Mouse (Mus musculus): Measurements from ENCODE around the gene Itga8. TPM values are rescaled to one million over a fixed set of nuclear protein-coding genes. Genes with fewer than 3 reads are reported as not detected.

The Itga8 gene
- polyA plus RNA-seq, 3 experiments from 2014 or later, result not detected

DNA sequence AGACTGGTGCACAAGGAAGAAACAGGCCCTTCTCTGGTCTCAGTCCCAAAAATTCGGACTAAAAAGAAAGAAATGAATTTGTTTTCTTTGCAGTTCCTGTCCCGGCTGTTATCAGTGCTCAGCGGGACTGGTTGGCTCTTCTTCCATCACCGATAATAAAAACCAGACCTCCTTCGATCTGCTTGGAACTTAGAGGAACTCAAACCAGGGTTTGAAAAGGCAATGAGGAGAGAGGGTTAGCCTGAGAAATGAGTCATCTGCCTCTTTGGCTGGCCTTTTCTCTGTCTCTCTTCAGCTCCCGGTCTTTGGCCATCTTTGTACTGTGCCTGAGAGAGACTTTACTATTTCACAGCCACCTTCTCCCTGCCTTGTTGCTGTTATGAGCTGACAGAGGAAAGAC lies 112.7 kb downstream of the Itga8 start:
- ATAC-seq, result no peak

DNA sequence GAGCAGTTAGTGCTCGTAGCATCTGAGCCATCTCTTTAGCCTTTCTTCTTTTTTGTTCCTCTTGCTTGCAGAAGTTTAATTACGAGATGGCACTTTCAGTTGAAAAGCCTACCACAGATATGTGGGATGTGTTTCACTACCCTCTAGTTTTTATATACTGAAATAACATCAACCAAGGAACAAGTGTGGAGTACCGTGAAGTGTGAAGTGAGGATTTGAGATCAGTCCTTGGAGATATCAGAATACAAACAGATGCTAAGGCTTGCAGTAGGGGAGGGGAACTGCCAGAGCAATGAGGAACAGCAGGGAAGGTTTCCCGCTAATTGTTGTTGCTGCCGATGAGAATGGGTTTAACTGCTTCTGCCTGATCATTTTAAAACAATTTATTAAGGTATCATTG lies 114.1 kb downstream of the Itga8 start:
- no peak for ATAC-seq

DNA sequence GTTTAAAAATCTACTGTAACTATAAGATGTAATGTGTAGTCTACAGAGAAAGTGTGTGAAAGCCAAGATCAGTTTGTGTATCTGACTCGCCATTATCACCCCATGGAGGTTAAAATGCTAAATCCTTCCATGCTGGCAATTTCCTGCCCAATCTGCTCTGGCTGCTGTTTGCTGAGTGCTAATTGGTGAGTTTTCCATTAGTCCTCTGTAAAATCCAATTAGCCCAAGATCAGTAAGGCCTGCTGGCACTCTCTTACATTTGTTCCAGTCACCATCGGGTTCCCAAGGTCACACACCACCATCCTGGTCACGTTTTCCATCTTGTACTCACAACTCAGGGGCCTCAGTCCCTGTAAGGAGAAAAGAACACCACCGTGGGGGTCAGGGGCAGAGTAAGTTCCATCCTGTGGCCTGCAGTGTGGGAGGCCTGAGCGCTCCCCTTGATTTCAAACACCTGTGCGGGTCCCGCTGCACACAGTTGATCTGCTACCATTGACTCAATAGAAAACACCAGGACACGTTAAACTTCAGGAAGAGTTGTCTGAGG lies 119.2 kb downstream of the Itga8 start:
- no peak for ATAC-seq

DNA sequence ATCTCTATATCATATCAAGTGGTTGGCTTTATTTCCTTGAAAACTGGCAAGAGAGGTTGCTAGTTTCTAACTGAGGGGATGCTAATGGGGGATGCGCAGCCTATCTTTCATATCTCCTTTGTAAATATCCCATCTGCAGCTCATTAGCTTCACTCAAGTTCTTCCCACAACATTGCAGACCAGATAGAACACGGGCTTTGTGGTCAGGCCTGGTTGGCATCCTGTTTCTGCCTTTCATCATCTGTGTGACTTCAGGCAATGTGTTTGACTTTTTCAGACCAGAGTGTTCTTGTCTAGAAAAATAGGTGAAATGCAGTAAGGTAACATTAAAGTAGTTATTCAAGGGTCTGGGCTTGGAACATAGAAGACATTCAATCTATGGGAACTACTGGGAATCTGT lies 121.1 kb downstream of the Itga8 start:
- no peak for ATAC-seq

DNA sequence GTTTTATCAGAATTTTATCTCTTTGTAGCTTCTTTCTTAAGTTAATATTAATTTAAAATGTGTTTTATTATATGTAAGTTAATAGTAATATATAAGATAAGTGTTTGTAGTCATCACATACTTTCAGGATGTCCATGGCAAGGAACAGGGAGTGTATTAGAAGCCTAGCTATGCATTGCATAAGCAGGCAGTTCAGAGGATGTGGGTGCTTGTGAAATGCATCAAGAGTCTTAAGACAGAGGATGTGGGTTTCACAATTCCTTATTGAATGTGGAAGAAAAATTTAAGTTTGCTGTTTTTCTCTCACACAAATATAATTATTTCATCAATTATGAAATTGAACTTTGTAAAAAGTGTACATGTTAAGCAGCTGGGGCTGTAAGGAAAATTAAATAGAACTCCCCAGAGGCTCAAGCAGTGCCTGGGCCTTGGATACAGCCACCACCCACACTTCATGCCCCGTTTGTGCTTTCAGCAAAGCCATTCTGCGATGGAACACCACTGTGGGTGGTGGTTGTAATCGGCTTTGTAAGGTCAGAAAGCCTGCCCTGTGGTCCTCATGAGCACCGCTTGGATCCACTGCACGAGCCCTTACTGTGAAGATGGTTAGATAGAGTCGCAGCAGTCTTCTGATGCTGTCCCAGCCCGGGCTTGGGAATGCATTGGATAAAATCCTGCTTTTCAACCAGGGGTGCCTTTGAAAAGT lies 126.8 kb downstream of the Itga8 start:
- ATAC-seq, result no peak

DNA sequence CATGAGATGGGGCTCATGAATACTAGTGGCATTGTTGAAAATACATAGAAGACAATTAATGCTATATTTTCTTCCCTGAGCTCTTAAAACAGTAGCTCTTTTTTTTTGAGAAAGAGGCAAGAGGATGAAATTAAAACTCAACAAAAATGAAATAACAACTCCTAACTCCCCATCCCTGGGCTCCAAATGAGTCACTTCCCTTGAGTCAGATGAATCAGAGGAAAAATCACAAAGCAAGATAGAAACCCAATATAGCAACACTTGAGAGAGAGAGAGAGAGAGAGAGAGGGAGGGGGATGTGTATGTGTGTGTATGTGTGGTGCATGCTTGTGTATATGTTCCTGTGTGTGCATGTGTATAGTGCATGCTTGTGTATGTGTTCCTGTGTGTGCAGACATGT lies 131.5 kb downstream of the Itga8 start:
- no peak for ATAC-seq

DNA sequence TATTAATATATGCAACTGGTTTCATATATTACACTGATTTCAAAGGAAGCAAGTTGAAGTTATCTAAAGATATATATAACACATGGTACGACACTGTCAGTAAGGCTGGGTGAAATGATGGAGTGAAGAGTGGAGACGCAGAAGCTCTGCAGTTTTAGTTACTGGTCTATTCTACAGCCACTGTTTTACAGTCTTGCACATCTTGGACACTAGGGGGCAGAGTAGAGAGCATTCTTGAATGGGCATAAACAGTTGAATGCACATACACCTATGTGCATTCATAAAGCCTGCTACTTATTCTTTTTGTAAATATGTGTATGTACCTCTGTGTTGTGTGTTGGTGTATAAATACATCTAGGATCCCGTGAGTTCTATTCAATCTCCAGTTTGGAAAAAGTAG lies 141.2 kb downstream of the Itga8 start:
- no peak for ATAC-seq

DNA sequence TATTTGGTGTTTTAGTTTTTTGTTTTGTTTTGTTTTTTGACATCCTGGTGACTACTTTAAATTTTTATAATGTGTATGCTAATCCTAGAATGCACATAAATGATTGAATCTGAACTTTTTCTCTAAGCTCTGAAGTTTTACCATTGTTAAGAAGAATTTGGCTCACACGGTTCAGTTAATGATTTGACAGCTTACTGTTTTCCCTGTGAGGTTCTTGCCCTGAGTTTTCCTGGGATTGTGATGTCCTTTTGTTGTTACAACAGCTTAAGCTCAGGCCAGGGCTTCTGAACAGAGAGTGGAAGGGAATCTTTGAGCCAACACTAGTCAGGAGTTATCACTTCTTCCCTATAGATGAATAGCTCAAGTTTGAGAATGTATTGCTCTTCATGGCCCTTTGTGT lies 144.7 kb downstream of the Itga8 start:
- ATAC-seq, result no peak

DNA sequence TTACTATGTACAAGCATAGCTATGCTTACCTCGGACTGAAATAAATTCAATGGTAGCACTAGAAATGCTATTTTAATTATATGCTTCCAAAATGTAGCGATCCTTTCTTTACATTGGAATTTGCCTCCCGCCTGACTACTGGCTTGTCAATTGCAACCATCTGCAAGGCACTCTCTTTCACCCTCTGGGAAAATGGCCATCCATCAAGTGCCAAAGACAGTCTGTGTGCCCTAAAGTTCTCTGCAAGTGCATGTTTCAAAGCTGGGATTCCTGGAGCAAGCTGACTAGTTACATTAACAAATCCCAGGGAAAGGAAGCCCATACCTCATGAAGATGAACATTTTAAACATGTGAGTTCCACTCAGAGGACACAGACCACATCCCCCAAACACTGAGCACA lies 145.3 kb downstream of the Itga8 start:
- no peak for ATAC-seq

DNA sequence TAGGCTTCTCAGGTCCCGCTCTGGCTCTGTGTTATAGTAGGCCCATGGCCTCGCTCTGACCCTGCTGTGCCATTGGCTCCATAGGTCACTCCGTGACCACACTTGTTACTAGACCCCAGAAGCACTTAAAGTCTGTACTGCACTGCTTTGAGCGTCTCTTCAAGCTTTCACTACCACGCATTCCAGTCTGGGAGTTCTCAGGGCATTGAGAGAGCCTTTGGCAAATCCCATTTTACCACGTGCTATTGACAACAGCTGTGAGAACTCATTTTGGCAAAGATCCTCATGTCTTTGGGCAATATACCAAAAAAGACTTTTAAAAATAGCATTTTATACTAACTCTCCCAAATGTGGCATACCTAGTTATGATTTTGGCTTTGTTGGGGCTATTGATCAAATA lies 147.0 kb downstream of the Itga8 start:
- no peak for ATAC-seq

DNA sequence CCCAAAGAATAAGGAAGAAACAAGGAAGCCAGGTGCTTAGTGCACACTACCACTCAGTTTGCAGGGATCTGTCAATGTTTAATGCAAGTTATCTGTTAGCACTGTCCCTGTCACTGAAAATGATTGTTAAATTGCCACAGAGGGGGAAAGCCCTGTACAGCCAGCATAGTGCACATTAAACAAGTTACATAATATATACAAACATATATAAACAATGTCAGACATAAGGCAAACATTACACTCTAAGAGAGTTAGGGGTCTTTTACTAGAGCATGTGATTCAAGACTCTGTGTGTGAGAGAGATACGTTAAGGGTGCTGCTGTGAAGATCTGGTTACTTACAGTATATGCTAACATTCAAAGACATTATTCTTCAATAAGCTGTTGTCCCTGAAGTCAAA lies 148.2 kb downstream of the Itga8 start:
- no peak for ATAC-seq

DNA sequence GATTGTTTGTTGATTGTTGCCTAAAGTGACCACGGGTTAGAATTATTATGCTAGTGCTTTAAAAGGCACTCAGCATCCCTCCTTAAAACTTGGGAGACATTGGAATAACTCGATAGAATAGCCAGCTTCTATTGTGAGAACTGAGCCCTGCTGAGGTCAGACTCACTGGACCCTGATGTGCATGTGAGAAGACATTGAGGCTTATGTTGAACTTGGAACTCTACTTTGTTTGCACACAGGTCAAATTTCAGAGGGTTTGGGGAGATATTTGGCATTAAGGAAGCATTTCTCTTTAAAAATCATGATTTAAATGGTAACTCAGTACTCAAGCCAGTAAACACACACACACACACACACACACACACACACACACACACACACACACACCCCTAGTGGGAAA lies 153.8 kb downstream of the Itga8 start:
- no peak for ATAC-seq

DNA sequence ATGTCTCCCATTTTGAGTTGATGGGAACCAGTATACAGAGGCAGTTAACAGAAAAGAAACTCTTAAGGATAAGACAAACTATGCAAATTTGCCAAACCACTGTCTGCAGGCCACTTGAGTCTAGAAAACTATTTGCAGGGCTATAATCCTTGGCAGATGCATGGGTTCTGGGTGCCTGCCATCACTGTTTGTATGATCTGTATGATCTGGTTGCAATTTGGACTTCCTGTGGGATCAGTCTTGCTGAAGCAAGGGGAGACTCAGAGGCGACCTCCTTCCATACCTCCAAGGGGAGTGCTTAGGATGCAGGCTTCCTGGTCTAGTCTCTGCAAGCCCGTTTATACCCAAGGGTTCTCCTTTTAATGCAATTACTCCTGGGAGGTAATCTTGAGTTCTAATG lies 155.1 kb downstream of the Itga8 start:
- ATAC-seq, result no peak

DNA sequence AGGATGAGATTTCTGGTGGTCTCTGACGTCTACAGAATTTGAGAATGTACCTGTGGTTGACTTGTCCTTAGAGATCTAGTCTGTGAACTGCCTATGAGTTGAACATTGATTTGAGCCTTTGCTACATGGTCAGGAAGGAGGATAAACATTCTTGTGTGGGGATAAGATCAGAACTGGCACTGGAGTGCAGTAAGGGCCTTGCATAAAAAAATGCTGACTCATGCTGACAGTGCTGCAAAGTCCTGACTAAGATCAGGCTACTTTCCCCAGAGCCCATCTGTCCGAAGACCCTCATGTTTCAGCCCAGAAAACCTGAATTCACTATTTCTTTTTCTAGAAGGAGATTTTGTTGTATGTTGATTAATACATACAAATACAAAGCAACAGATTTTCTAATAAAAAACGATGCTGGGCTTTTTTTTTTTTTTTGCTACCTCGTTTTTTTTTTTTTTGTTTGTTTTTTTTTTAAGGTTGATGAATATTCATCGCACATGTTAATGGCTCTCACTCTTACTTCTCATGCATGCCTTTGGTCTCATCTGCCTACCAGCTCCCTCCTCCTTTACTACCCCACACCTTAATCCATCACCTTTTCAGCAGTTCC lies 162.9 kb downstream of the Itga8 start:
- no peak for ATAC-seq

DNA sequence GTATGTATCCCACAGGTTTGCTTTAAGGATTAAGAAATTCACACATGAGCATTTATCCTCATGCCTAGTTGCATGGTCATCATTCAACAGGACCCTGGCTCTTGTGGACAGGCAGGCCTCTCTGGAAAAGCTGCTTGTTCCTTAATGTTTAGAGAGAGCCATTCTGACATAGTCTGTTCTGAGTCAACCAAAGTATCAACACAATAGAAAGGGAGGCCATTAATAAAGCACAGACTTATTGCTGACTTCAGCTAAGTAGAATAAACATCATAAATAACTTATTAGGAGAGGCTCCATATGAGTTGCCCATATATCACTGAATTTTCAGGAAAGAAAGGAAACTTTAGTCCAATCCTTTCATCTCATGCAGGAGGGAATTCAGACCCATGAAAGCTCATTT lies 175.1 kb downstream of the Itga8 start:
- no peak for ATAC-seq

DNA sequence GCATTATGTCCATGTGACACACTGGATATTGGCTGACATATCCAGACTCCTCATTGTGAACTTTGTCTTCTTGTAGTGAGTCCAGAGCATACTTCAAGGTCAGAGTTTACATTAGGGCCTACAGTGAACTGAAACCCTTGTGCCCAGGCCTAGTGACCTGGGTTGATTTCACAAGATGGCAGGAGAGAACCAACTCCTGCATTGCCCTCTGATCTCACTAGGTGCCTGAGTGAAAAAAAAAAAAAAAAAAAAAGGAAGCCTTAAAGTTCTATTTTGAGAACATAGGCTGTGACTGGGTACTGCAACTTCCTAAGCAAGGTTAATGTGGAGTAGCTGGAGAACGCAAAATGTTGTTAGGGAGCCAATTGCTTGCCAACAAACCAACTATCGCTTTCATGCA lies 186.2 kb downstream of the Itga8 start:
- no peak for ATAC-seq

DNA sequence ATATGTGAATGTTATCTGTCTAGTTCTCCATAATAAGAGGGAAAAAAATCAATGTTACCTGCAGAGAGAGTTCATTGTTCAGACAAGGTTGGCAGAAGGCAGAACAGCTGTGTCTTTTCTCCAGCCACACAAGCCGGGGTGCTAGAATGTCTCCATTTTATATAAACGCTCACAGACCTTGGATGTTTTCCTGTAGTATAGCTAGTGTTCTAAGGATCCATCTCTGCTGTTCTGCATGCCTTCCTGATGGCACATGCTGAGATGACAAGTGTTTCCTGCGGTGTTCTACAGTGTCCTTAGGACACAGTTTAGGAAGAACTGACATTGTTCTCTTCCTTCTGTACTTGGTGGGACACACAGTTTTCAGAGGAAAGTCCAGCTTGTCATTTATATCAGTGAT lies 192.4 kb downstream of the Itga8 start:
- ATAC-seq, result no peak

DNA sequence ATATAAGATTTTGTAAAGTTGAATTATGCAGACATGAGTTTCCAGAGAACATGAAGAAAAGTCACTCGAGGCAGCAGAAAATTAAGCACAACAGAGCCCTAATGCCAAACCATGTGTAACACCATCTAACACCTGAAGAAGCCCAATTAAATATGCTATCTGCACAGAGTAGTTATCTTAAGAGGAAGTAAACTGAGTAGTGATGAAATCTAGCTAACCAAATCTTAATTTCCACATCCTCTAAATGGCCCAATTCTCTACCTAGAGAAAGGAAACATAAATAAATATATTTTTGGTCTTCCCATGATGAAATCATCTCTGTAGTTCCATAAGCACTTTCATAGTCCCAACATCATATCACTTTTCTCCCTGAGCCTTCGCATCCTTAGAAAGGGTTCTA lies 193.4 kb downstream of the Itga8 start:
- ATAC-seq, result no peak

DNA sequence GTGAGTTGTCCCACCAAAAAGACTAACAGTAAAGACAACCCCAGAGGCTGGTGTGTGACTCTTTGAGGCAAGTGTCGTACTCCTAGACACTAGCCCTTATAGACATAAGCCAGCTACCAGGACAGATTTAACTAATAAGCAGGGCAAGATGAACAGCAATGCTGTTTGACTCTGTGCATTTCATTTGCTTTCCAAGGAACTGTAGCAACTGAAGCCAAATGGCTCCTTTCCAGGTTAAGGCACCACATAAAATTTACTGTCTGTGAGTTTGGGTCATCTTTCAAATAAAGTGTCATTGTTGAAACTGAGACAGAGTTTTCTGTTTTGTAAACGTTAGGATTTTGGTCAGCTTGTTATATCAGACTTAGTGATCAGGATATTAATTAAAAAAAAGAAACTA lies 194.5 kb downstream of the Itga8 start:
- no peak for ATAC-seq

DNA sequence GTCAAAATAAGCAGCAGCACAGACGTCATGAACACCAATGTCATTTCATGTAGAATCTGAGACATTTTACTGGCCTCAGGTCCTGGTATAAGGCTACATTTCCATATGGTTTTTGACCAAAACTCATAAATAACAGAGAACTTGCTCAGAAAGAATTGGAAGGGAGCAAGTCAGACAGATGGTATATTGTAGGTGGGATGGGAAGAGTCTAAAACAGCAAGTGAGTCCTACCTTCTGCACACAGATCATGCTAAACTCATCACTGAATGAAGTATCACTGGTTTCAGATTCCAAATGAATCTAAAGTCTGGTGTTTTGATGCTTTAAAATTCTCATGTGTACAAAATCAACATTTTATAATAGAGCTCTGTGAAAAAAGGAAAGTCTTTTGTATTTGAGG lies 198.5 kb downstream of the Itga8 start:
- ATAC-seq, result no peak

DNA sequence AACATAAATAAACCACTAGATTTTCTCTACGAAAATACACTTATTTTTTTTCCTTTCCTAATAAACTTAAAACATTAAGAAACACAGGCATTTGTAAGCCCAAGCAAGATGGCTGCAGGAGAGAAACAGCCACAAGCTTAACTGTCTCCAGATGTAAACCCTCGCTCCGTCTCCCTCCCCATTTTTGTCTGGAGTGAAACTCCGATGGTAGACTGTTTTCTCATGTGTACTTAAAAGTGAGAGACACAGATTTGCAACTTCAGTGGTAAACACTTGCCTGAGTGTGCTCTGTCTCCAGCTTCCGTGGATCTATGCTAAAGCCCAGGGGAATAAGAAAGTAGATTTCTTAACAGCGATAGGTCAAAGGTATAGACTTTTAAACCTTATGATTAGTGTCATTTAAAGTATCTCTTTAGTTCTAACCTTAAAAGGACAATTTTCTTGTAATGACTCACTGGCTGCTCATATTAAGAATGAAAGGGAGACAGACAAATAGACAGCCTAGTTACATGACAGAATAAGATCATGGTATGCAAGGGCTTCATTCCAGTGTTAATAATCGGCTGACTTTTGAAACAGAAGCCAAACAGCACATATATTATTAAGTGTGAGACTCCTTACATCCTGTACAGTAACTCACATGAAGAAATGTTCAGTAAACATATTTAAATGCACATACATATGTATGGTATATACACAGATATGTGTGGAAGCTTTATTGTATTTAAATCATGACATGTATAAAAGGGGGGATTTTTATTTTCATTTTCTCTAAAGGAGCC lies 209.3 kb downstream of the Itga8 start:
- no peak for ATAC-seq

DNA sequence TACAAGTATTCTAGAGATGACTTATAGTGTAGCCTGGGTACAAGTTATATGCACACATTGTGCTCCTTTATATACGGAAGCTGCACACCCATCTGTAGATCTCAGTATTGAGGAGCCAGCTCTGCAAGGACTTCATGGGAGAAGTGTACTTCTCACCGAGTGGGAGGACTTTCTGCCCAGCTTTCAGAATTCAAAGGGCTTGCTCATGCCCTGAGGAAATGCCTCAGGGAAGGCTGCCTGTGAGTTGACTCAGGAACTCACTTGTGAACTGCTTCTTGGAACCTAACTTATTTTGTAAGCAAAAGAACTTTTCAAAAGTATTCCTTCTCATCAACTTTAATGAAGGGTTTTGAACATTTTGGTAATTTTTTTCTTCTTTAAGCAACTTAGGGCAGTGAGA lies 210.7 kb downstream of the Itga8 start:
- ATAC-seq, result no peak

DNA sequence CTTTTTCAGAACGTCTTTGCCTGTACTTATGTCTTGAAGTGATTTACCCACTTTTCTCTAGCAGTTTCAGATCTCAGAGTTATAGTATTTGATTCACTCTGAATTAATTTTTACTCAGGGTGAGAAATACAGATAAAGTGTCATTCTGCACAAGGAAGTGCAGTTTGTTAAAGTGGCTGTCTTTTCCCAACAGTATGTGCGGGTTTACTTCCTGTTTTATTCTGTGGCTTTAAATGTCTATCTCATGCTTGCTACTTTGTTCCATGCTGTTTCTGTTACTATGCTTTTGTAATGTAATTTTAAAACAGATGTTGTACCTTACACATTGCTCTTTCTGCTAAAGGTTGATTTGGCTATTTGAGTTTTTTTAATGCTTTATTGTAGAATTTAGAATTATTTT lies 216.2 kb downstream of the Itga8 start:
- no peak for ATAC-seq

DNA sequence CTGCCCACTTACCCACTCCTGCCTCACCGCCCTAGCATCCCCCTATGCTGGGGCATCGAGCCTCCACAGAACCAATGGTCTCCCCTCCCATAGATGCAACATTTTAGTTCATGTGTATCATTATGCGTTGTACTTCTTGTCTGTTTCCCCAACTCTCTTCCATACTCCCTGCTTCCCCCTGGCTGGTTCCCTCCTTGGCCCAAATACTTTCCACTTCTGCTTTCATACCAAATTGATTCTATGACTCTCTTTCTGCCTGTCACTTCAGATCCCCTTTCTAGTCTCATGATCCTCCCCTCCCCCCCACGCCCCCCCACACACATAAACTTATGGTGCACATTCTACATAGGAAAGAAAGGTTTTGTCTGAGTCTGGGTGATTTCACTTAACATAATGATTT lies 217.4 kb downstream of the Itga8 start:
- ATAC-seq, result no peak

All from inflammation-experienced regulatory T-cells, adult 6 months (primary cell).